Mouse (Mus musculus): ENCODE results near the gene Ech1. TPM values are rescaled to one million over a fixed set of nuclear protein-coding genes. Genes with fewer than 3 reads are reported as not detected.
"Not testable (repeated sequence)": the region's sequence is repeated elsewhere in the genome, so short reads cannot be mapped to it uniquely, and the experiment has no call there.

The Ech1 gene
- polyA plus RNA-seq, 1 experiment from 2014 or later: 69.1 TPM

- 29% methylated on average over 23 of the region's 23 CpGs for WGBS
- not testable (repeated sequence) for H3K36me3 ChIP-seq (ENCODE audit: poor library complexity, severe bottlenecking); H3K9me3 ChIP-seq (replicated peaks); H3K4me3 ChIP-seq; H3K27me3 ChIP-seq; H3K9ac ChIP-seq; ATAC-seq; H3K27ac ChIP-seq
- Histone ChIP-seq H3K4me1 (peaks cover 17% of the 10 kb centered on the region), H3K4me2 (0 out of 2 replicates have a peak overlapping the region, but pooled peaks have one; percentile 28)
Observed at GRCm38 (mm10) chr7:28867508-28868340, 42.7 kb downstream of the Ech1 start.

GRCm38 (mm10) chr7:28870901-28871664, 46.1 kb downstream of the Ech1 start:
- H3K9me3 ChIP-seq (replicated peaks): no peaks in the 10 kb centered on the region
- no peaks in the 10 kb centered on the region for H3K36me3 ChIP-seq (ENCODE audit: poor library complexity, severe bottlenecking)
- 92% methylated on average over 24 of the region's 24 CpGs for WGBS
- 0 out of 2 replicates have a peak, but pooled peaks cover under 1% of the 10 kb centered on the region for H3K4me1 ChIP-seq
- no peaks in the 10 kb centered on the region for H3K27me3 ChIP-seq
- no peak overlapping the region for H3K9ac ChIP-seq
- no peak overlapping the region for H3K4me3 ChIP-seq
- ATAC-seq: no peak
- H3K27ac ChIP-seq: no peak overlapping the region
- H3K4me2 ChIP-seq: no peak overlapping the region

GRCm38 (mm10) chr7:28874565-28874964, 49.5 kb downstream of the Ech1 start:
- no peaks in the 10 kb centered on the region for H3K36me3 ChIP-seq (ENCODE audit: poor library complexity, severe bottlenecking)
- no peak for ATAC-seq
- H3K4me1 ChIP-seq: no peaks in the 10 kb centered on the region
- WGBS: 86% methylated on average over 2 of the region's 2 CpGs
- no peaks in the 10 kb centered on the region for H3K9me3 ChIP-seq (replicated peaks)
- H3K9ac ChIP-seq: no peak overlapping the region
- H3K27me3 ChIP-seq: no peaks in the 10 kb centered on the region
- no peak overlapping the region for H3K27ac ChIP-seq
- H3K4me3 ChIP-seq: no peak overlapping the region
- no peak overlapping the region for H3K4me2 ChIP-seq

- H3K4me3 ChIP-seq: no peak overlapping the region
- H3K27ac ChIP-seq: no peak overlapping the region
- H3K4me2 ChIP-seq: no peak overlapping the region
- H3K9me3 ChIP-seq (replicated peaks): no peaks in the 10 kb centered on the region
- H3K27me3 ChIP-seq: no peaks in the 10 kb centered on the region
- no peak overlapping the region for H3K9ac ChIP-seq
- WGBS: 83% methylated on average over 4 of the region's 4 CpGs
- H3K4me1 ChIP-seq: 0 out of 2 replicates have a peak, but pooled peaks cover under 1% of the 10 kb centered on the region
- no peaks in the 10 kb centered on the region for H3K36me3 ChIP-seq (ENCODE audit: poor library complexity, severe bottlenecking)
- ATAC-seq: no peak
Observed at GRCm38 (mm10) chr7:28876099-28876498, 51.1 kb downstream of the Ech1 start.

DNA sequence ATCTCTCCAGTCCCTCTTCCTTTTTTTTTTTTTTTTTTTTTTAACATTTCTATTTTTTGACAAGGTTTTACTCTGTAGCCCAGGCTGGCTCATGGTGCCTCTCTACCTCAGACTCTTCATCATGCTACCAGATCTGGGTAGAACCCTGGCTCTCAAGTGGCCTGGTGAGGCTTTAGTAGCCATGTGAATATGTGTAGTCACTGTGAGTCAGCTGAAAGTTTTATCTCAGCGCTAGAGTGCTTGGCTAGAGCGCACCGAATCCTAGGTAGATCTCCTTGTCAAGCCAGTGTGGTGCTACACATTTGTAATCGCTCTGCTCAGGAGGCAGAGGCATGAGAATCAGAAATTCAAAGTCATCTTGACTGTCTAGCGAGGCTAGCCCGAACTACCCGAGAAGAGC, 52.1 kb downstream of the Ech1 start:
- no peak overlapping the region for H3K27ac ChIP-seq
- H3K4me1 ChIP-seq: 0 out of 2 replicates have a peak, but pooled peaks cover 5% of the 10 kb centered on the region
- H3K4me3 ChIP-seq: no peak overlapping the region
- ATAC-seq: no peak
- H3K27me3 ChIP-seq: no peaks in the 10 kb centered on the region
- H3K9ac ChIP-seq: no peak overlapping the region
- H3K4me2 ChIP-seq: no peak overlapping the region
- WGBS: 92% methylated on average over 7 of the region's 7 CpGs
- H3K9me3 ChIP-seq (replicated peaks): no peaks in the 10 kb centered on the region
- no peaks in the 10 kb centered on the region for H3K36me3 ChIP-seq (ENCODE audit: poor library complexity, severe bottlenecking)

GRCm38 (mm10) chr7:28877856-28878255, 52.8 kb downstream of the Ech1 start:
- H3K27me3 ChIP-seq: no peaks in the 10 kb centered on the region
- no peak overlapping the region for H3K9ac ChIP-seq
- ATAC-seq: no peak
- H3K4me3 ChIP-seq: no peak overlapping the region
- H3K27ac ChIP-seq: no peak overlapping the region
- H3K4me2 ChIP-seq: no peak overlapping the region
- no peaks in the 10 kb centered on the region for H3K36me3 ChIP-seq (ENCODE audit: poor library complexity, severe bottlenecking)
- H3K4me1 ChIP-seq: 0 out of 2 replicates have a peak, but pooled peaks cover 5% of the 10 kb centered on the region
- no peaks in the 10 kb centered on the region for H3K9me3 ChIP-seq (replicated peaks)
- 88% methylated on average over 4 of the region's 4 CpGs for WGBS

DNA sequence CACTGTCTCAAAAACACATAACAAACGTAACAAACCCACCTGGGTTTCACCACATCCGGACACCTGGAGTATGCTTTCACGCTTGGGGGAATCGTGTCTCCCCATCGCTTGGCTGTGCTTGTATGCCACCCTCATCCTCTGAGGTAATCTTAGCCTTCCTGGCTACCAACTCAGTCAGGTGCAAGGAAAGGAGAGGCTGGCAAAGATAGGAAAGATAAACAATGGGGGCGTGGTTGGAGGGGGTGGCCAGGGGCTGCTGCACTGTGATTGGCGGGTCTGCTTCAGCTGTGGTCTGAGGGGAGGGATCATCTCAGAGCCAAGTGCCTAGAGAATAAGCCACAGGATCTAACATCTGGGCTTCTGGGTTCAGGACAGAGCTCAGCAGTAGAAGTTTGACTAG, 54.6 kb downstream of the Ech1 start:
- H3K4me1 ChIP-seq: 0 out of 2 replicates have a peak, but pooled peaks cover 5% of the 10 kb centered on the region
- H3K9ac ChIP-seq: no peak overlapping the region
- no peak overlapping the region for H3K4me3 ChIP-seq
- no peaks in the 10 kb centered on the region for H3K27me3 ChIP-seq
- no peak overlapping the region for H3K27ac ChIP-seq
- WGBS: 87% methylated on average over 7 of the region's 7 CpGs
- no peak overlapping the region for H3K4me2 ChIP-seq
- no peaks in the 10 kb centered on the region for H3K36me3 ChIP-seq (ENCODE audit: poor library complexity, severe bottlenecking)
- no peaks in the 10 kb centered on the region for H3K9me3 ChIP-seq (replicated peaks)
- ATAC-seq: no peak

GRCm38 (mm10) chr7:28880554-28880953, 55.5 kb downstream of the Ech1 start:
- no peak overlapping the region for H3K27ac ChIP-seq
- no peaks in the 10 kb centered on the region for H3K9me3 ChIP-seq (replicated peaks)
- ATAC-seq: no peak
- H3K9ac ChIP-seq: no peak overlapping the region
- no peak overlapping the region for H3K4me2 ChIP-seq
- no peak overlapping the region for H3K4me3 ChIP-seq
- 84% methylated on average over 10 of the region's 10 CpGs for WGBS
- 0 out of 2 replicates have a peak, but pooled peaks cover 5% of the 10 kb centered on the region for H3K4me1 ChIP-seq
- no peaks in the 10 kb centered on the region for H3K27me3 ChIP-seq
- H3K36me3 ChIP-seq (ENCODE audit: poor library complexity, severe bottlenecking): no peaks in the 10 kb centered on the region

- H3K27me3 ChIP-seq: no peaks in the 10 kb centered on the region
- H3K4me3 ChIP-seq: no peak within 1 kb of the TSS
- no peak within 1 kb of the TSS for H3K4me2 ChIP-seq
- no peaks in the 10 kb centered on the region for H3K36me3 ChIP-seq (ENCODE audit: poor library complexity, severe bottlenecking)
- no peaks in the 10 kb centered on the region for H3K9me3 ChIP-seq (replicated peaks)
- H3K9ac ChIP-seq: no peak within 1 kb of the TSS
- 36% methylated on average over 13 of the region's 13 CpGs for WGBS
- 0 out of 2 replicates have a peak, but pooled peaks cover 5% of the 10 kb centered on the region for H3K4me1 ChIP-seq
- H3K27ac ChIP-seq: no peak within 1 kb of the TSS
- no peak for ATAC-seq
Observed at GRCm38 (mm10) chr7:28881199-28881598, 56.2 kb downstream of the Ech1 start, which contains the start of gene Capn12. TSS of gene Capn12 (plus strand) at chr7:28881422.

Other genes with a start within 250 kb of the Ech1 start
- gene Samd4b, start 227.1 kb upstream of the Ech1 start, polyA plus RNA-seq (2015; fragmentation: Nextera tagmentation; extraction: Ambion mirVana): 20.0 and 20.5 TPM in 2 replicates
- 36.1 and 36.8 TPM in 2 replicates for gene Pak4, start 227.0 kb upstream of the Ech1 start, polyA plus RNA-seq (2015; fragmentation: Nextera tagmentation; extraction: Ambion mirVana)
- not detected in 2 replicates for gene Acp7, start 193.9 kb upstream of the Ech1 start, polyA plus RNA-seq (2015; fragmentation: Nextera tagmentation; extraction: Ambion mirVana)
- 3.6 and 3.8 TPM in 2 replicates for gene Fbxo27, start 132.4 kb upstream of the Ech1 start, polyA plus RNA-seq (2015; fragmentation: Nextera tagmentation; extraction: Ambion mirVana)
- gene Fbxo17, start 108.4 kb upstream of the Ech1 start, polyA plus RNA-seq (2015; fragmentation: Nextera tagmentation; extraction: Ambion mirVana): 4.4 and 5.3 TPM in 2 replicates
- 107 and 122 TPM in 2 replicates for gene Mrps12, start 83.4 kb upstream of the Ech1 start, polyA plus RNA-seq (2015; fragmentation: Nextera tagmentation; extraction: Ambion mirVana)
- 23.0 and 23.7 TPM in 2 replicates for gene Sars2, start 83.2 kb upstream of the Ech1 start, polyA plus RNA-seq (2015; fragmentation: Nextera tagmentation; extraction: Ambion mirVana)
- not detected in 2 replicates for gene Ccer2, start 69.0 kb upstream of the Ech1 start, polyA plus RNA-seq (2015; fragmentation: Nextera tagmentation; extraction: Ambion mirVana)
- gene Sirt2, start 58.5 kb upstream of the Ech1 start, polyA plus RNA-seq (2015; fragmentation: Nextera tagmentation; extraction: Ambion mirVana): 86.3 and 86.9 TPM in 2 replicates
- 51.0 and 52.9 TPM in 2 replicates for gene Nfkbib, start 57.7 kb upstream of the Ech1 start, polyA plus RNA-seq (2015; fragmentation: Nextera tagmentation; extraction: Ambion mirVana)
- gene Rinl, start 36.2 kb upstream of the Ech1 start, polyA plus RNA-seq (2015; fragmentation: Nextera tagmentation; extraction: Ambion mirVana): 1.7 and 2.0 TPM in 2 replicates
- gene Hnrnpl, start 16.7 kb upstream of the Ech1 start, polyA plus RNA-seq (2015; fragmentation: Nextera tagmentation; extraction: Ambion mirVana): 264 and 282 TPM in 2 replicates
- gene Lgals4, start 8.6 kb downstream of the Ech1 start, polyA plus RNA-seq (2015; fragmentation: Nextera tagmentation; extraction: Ambion mirVana): 2.5 and 3.3 TPM in 2 replicates
- gene Lgals7, start 38.6 kb downstream of the Ech1 start, polyA plus RNA-seq (2015; fragmentation: Nextera tagmentation; extraction: Ambion mirVana): 2.0 and 2.4 TPM in 2 replicates
- gene Capn12, start 56.2 kb downstream of the Ech1 start, polyA plus RNA-seq (2015; fragmentation: Nextera tagmentation; extraction: Ambion mirVana): 0.21 and 0.30 TPM in 2 replicates
- 114 and 136 TPM in 2 replicates for gene Actn4, start 137.1 kb downstream of the Ech1 start, polyA plus RNA-seq (2015; fragmentation: Nextera tagmentation; extraction: Ambion mirVana)
- gene Eif3k, start 156.6 kb downstream of the Ech1 start, polyA plus RNA-seq (2015; fragmentation: Nextera tagmentation; extraction: Ambion mirVana): 351 and 356 TPM in 2 replicates
- 4.3 and 4.4 TPM in 2 replicates for gene Map4k1, start 156.8 kb downstream of the Ech1 start, polyA plus RNA-seq (2015; fragmentation: Nextera tagmentation; extraction: Ambion mirVana)